Mouse (Mus musculus) lung, postnatal 14 days (tissue): ENCODE measurements around the gene Tyrobp.

Experiments
- DNase-seq: peaks from one replicate; pipeline ENCODE4 v3.0.0; 2021

The Tyrobp gene

GRCm38 (mm10) chr7:30464816-30465300 lies 51.3 kb downstream of the Tyrobp start:
- no peak for DNase-seq
